Comparison of ENCODE assay signal across 8 mouse cellular contexts in the genomic region with DNA sequence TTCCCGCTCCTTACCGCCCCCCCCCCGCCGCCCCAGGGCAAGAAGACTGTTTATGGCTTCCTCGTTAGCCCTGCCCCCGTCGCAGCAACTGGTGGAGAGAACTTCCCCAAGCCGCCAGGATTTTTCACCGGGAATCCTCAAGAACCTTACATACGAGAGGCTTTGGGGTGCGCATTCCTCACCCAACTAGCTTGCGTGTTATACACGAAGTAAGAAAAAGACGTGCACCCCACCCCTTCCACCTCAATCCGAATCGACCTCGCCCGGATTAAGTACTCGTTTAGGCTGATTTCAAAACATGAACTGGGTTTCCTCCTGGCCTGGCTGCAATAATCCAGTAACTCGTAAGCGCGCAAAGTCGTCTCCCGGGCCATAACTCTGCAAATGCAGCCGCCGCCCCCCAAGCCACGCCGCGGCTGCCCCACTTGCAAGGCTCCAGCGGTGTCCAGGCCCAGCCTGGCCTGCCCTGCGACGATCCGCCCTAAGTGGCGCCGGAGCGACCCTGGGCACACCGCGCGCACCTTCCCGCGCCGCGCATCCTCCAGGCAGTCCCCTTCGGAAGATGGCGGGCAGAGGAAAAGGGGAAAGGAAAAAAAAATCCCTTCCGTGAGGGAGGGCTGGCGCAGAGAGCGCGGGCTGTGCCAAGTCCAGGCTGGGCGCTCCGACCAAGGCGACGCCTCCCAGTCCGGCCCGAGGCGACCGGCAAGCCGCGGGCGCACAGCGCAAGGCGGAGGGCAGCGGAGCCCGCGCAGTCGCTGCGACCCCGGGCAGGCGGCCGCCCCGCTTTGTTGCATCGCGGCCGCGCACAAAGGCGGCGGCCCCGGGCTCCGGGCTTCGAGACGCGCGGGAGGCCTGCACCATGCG. TPM values are rescaled to one million over a fixed set of nuclear protein-coding genes. Genes with fewer than 3 reads are reported as not detected.
DNase-seq lines count a peak whose midpoint lies in the region; ATAC-seq and TF ChIP-seq lines count a peak whose summit lies in the region.

No protein-coding gene starts in this region.

- WGBS in kidney, embryonic 14.5 days, result under 1% methylated on average over 84 of the region's 84 CpGs
- under 1% methylated on average over 81 of the region's 84 CpGs for WGBS in lung, embryonic 16.5 days

- H3K9me3 ChIP-seq in kidney, embryonic 14.5 days (ENCODE audit: control insufficient read depth, low read length), result no peaks in the 10 kb centered on the region
- H3K9me3 ChIP-seq in lung, embryonic 16.5 days (ENCODE audit: control insufficient read depth, low read length), result no peaks in the 10 kb centered on the region

- peak overlapping the region; percentile 99 for H3K4me3 ChIP-seq in cortical plate, adult 2 months (ENCODE audit: insufficient read depth, low read length)
- peak overlapping the region; percentile 91 for H3K4me3 ChIP-seq in kidney, embryonic 14.5 days (ENCODE audit: low read length)
- peak overlapping the region; percentile 94 for H3K4me3 ChIP-seq in lung, embryonic 16.5 days (ENCODE audit: low read length)

- peak overlapping the region; percentile 76 for H3K4me2 ChIP-seq in kidney, embryonic 14.5 days (replicated peaks; ENCODE audit: low read depth, low read length)
- peak overlapping the region; percentile 85 for H3K4me2 ChIP-seq in lung, embryonic 16.5 days (ENCODE audit: low read depth, low read length)

- H3K36me3 ChIP-seq in kidney, embryonic 14.5 days (ENCODE audit: control insufficient read depth, insufficient read depth, low read length), result peaks cover 8% of the 10 kb centered on the region; the same call in 1 of the 2 replicates
- no peaks in the 10 kb centered on the region for H3K36me3 ChIP-seq in lung, embryonic 16.5 days (ENCODE audit: control insufficient read depth, insufficient read depth, low read length)

- ATAC-seq in kidney, embryonic 14.5 days (ENCODE audit: low FRiP score, low TSS enrichment), result peak; percentile 21
- peak; percentile 43 for ATAC-seq in lung, embryonic 16.5 days (ENCODE audit: low read depth)

- H3K9ac ChIP-seq in kidney, embryonic 14.5 days (ENCODE audit: low read depth, low read length), result peak overlapping the region; percentile 93
- peak overlapping the region; percentile 94 for H3K9ac ChIP-seq in lung, embryonic 16.5 days (ENCODE audit: low read length)

- peak overlapping the region; percentile 80 for H3K27ac ChIP-seq in cortical plate, adult 2 months (ENCODE audit: insufficient read depth, low read length)
- H3K27ac ChIP-seq in kidney, embryonic 14.5 days (ENCODE audit: low read depth, low read length), result peak overlapping the region; percentile 97
- peak overlapping the region; percentile 92 for H3K27ac ChIP-seq in lung, embryonic 16.5 days (ENCODE audit: low read length)

- peaks cover 8% of the 10 kb centered on the region for H3K4me1 ChIP-seq in cortical plate, adult 2 months (ENCODE audit: control insufficient read depth, insufficient read depth, low read length)
- peaks cover 48% of the 10 kb centered on the region for H3K4me1 ChIP-seq in kidney, embryonic 14.5 days (ENCODE audit: control insufficient read depth, insufficient read depth, low read length)
- H3K4me1 ChIP-seq in lung, embryonic 16.5 days (replicated peaks; ENCODE audit: control insufficient read depth, insufficient read depth, low read length), result peaks cover 25% of the 10 kb centered on the region

- H3K27me3 ChIP-seq in kidney, embryonic 14.5 days (ENCODE audit: control insufficient read depth, insufficient read depth, low read length), result no peaks in the 10 kb centered on the region
- H3K27me3 ChIP-seq in lung, embryonic 16.5 days (ENCODE audit: control insufficient read depth, insufficient read depth, low read depth, low read length), result no peaks in the 10 kb centered on the region

- TF ChIP-seq CTCF in cortical plate, adult 2 months (IDR thresholded peaks at IDR 0.05; ENCODE audit: extremely low read depth, insufficient read depth, low read length), result no peak

- TF ChIP-seq POLR2A in cortical plate, adult 2 months (IDR thresholded peaks at IDR 0.05; ENCODE audit: extremely low read depth, insufficient read depth, low read length), result no peak

- DNase-seq in urinary bladder, adult 18-20 months (ENCODE audit: low spot score in 2 of 2), result peak; percentile 20 to 71
- DNase-seq in urinary bladder, postnatal 10 days (ENCODE audit: low spot score), result no peak
- peak; percentile 18 for DNase-seq in heart, adult 8-10 months (ENCODE audit: low spot score)
- peak; percentile 38 for DNase-seq in right cerebral cortex, postnatal 14 days
- DNase-seq in layer of hippocampus, postnatal 36 days, result no peak

RNA-seq across cellular contexts. Expression of gene Brd3, which starts 32.6 kb away (rescaled TPM):
- polyA plus RNA-seq in cortical plate, adult 2 months (2012; rRNA removed), result 21.7 and 23.2 TPM in 2 replicates
- total RNA-seq in heart, adult 8-10 months (2022), result 10 to 100 TPM; 27.4 to 28.6 (median 28.3) TPM
- 134 and 147 TPM in 2 replicates for polyA plus RNA-seq in kidney, embryonic 14.5 days (2014; fragmentation: Nextera tagmentation; extraction: Ambion mirVana)
- 84.9 and 99.0 TPM in 2 replicates for polyA plus RNA-seq in lung, embryonic 16.5 days (2015; fragmentation: Nextera tagmentation; extraction: Ambion mirVana)
- total RNA-seq in layer of hippocampus, postnatal 36 days (2021), result 10 to 100 TPM; 54.5 to 56.6 TPM

RNA-seq across cellular contexts. Expression of gene Brd3os, which starts 32.7 kb away (rescaled TPM):
- 48.0 and 48.2 TPM in 2 replicates for polyA plus RNA-seq in cortical plate, adult 2 months (2012; rRNA removed)
- total RNA-seq in heart, adult 8-10 months (2022), result 1 to 10 TPM; 1.2 to 2.0 (median 1.9) TPM
- 10.4 and 12.0 TPM in 2 replicates for polyA plus RNA-seq in kidney, embryonic 14.5 days (2014; fragmentation: Nextera tagmentation; extraction: Ambion mirVana)
- polyA plus RNA-seq in lung, embryonic 16.5 days (2015; fragmentation: Nextera tagmentation; extraction: Ambion mirVana), result 7.6 and 7.9 TPM in 2 replicates
- total RNA-seq in layer of hippocampus, postnatal 36 days (2021), result 10 to 100 TPM; 22.6 to 24.0 TPM

RNA-seq across cellular contexts. Expression of gene Wdr5, which starts 40.1 kb away (rescaled TPM):
- 27.6 and 28.7 TPM in 2 replicates for polyA plus RNA-seq in cortical plate, adult 2 months (2012; rRNA removed)
- total RNA-seq in heart, adult 8-10 months (2022), result 10 to 100 TPM; 22.0 to 25.5 (median 23.5) TPM
- 37.1 and 73.5 TPM in 2 replicates for polyA plus RNA-seq in kidney, embryonic 14.5 days (2014; fragmentation: Nextera tagmentation; extraction: Ambion mirVana)
- polyA plus RNA-seq in lung, embryonic 16.5 days (2015; fragmentation: Nextera tagmentation; extraction: Ambion mirVana), result 49.8 and 53.0 TPM in 2 replicates
- 10 to 100 TPM; 27.1 to 27.7 TPM for total RNA-seq in layer of hippocampus, postnatal 36 days (2021)

RNA-seq across cellular contexts. Expression of gene Vav2, which starts 48.0 kb away (rescaled TPM):
- polyA plus RNA-seq in cortical plate, adult 2 months (2012; rRNA removed), result 10.4 and 11.0 TPM in 2 replicates
- 10 to 100 TPM in 3 of 4 experiments, 1 to 10 TPM in 1; 8.2 to 13.1 (median 12.1) TPM for total RNA-seq in heart, adult 8-10 months (2022)
- 6.3 and 8.2 TPM in 2 replicates for polyA plus RNA-seq in kidney, embryonic 14.5 days (2014; fragmentation: Nextera tagmentation; extraction: Ambion mirVana)
- polyA plus RNA-seq in lung, embryonic 16.5 days (2015; fragmentation: Nextera tagmentation; extraction: Ambion mirVana), result 8.6 and 8.7 TPM in 2 replicates
- total RNA-seq in layer of hippocampus, postnatal 36 days (2021), result 10 to 100 TPM; 11.2 to 11.5 TPM

Comparison
In these comparisons a context has a peak if more than half of its experiments do, and no peak if none do; other contexts are left out.
1. DNase-seq: peak in urinary bladder, adult 18-20 months (2 of 2), heart, adult 8-10 months (single experiment) and right cerebral cortex, postnatal 14 days (single experiment); none in urinary bladder, postnatal 10 days (single experiment) and layer of hippocampus, postnatal 36 days (0 of 2).
2. Peak in every context shown above with its lines, with median percentiles within 50 percentile points of each other: H3K27ac ChIP-seq and H3K4me3 ChIP-seq.